ENCODE assay signal across 30 mouse cellular contexts in the genomic region with DNA sequence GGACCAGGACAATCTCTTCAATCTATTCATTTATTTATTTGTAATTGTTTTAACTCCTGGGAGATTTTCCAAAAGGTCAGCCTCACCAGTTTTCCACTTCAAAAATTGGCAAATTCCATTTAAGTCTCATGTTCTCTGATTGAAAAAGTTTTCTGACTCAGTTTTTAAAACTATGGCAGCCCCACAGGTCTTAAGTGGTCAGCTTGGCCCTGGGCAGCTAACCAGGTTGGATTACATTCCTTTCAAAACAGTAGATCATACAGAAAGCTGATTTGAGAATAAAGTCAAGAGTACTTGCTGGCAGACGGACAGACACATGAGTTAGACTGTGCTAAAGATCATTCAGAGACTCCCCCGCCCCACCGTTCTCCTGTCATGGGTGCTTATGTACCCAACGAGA.
A peak's percentile ranks its signal among the peaks of the same experiment; 100 is the strongest.
DNase-seq lines count a peak whose midpoint lies in the region; ATAC-seq and TF ChIP-seq lines count a peak whose summit lies in the region.
"Had no signal": no experiment of that assay in that cellular context is flagged by ENCODE, and none has a peak within 500 bp of the region (broad histone marks: within the 10 kb centered on the region; RNA-seq: fewer than 3 reads in every experiment).

No protein-coding gene starts in this region.

- DNase-seq in embryonic facial prominence, embryonic 14.5 days (ENCODE audit: low spot score), result peak; percentile 27
- no peak for DNase-seq in embryonic facial prominence, embryonic 10.5 days (ENCODE audit: low spot score)
- no peak for DNase-seq in lung, postnatal 4 days
- DNase-seq in 3T3-L1 (ENCODE audit: low read depth, low spot score), result peak; percentile 33
- DNase-seq in fibroblast of lung, adult 2 months (ENCODE audit: low read depth), result peak; percentile 87
- no peak for DNase-seq in forebrain, postnatal 0 days
- DNase-seq in spleen, postnatal 10 days (ENCODE audit: low spot score in 2 of 2), result no peak
- DNase-seq: adrenal gland, adult 8-10 months; adrenal gland, postnatal 25 days; B cell, adult 2 months; cerebellum, adult 11-12 months; cerebellum, adult 9-10 months; cerebellum, postnatal 14 days; gastrocnemius, postnatal 25 days; heart, adult 2 months; heart, postnatal 14 days; heart, postnatal 4 days had no signal

- no peaks in the 10 kb centered on the region for H3K36me3 ChIP-seq in embryonic facial prominence, embryonic 14.5 days (ENCODE audit: control insufficient read depth, insufficient read depth, low read length)
- H3K36me3 ChIP-seq in embryonic facial prominence, embryonic 10.5 days (replicated peaks), result no peaks in the 10 kb centered on the region
- H3K36me3 ChIP-seq in lung, embryonic 15.5 days, result no peaks in the 10 kb centered on the region
- H3K36me3 ChIP-seq in forebrain, postnatal 0 days (ENCODE audit: insufficient read depth), result no peaks in the 10 kb centered on the region
- H3K36me3 ChIP-seq: embryonic facial prominence, embryonic 12.5 days; forebrain, embryonic 10.5 days; G1E; heart, embryonic 10.5 days; heart, embryonic 13.5 days had no signal

- no peak overlapping the region for H3K9ac ChIP-seq in embryonic facial prominence, embryonic 14.5 days (ENCODE audit: low read depth, low read length)
- no peak overlapping the region for H3K9ac ChIP-seq in lung, embryonic 15.5 days
- H3K9ac ChIP-seq in forebrain, postnatal 0 days, result no peak overlapping the region
- H3K9ac ChIP-seq: embryonic facial prominence, embryonic 12.5 days; heart, embryonic 13.5 days; hindbrain, embryonic 14.5 days had no signal

- H3K9me3 ChIP-seq in embryonic facial prominence, embryonic 14.5 days (ENCODE audit: control insufficient read depth, low read length), result no peaks in the 10 kb centered on the region
- no peaks in the 10 kb centered on the region for H3K9me3 ChIP-seq in embryonic facial prominence, embryonic 10.5 days
- no peaks in the 10 kb centered on the region for H3K9me3 ChIP-seq in lung, embryonic 15.5 days
- H3K9me3 ChIP-seq in forebrain, postnatal 0 days (ENCODE audit: low read length), result no peaks in the 10 kb centered on the region
- H3K9me3 ChIP-seq: embryonic facial prominence, embryonic 12.5 days; forebrain, embryonic 10.5 days; G1E; heart, embryonic 10.5 days; heart, embryonic 13.5 days had no signal

- H3K4me2 ChIP-seq in embryonic facial prominence, embryonic 14.5 days (ENCODE audit: low read depth, low read length), result no peak overlapping the region
- no peak overlapping the region for H3K4me2 ChIP-seq in lung, embryonic 15.5 days
- no peak overlapping the region for H3K4me2 ChIP-seq in forebrain, postnatal 0 days (ENCODE audit: low read depth)
- H3K4me2 ChIP-seq: embryonic facial prominence, embryonic 12.5 days; heart, embryonic 13.5 days; hindbrain, embryonic 14.5 days had no signal

- no peaks in the 10 kb centered on the region for H3K27me3 ChIP-seq in embryonic facial prominence, embryonic 14.5 days (replicated peaks; ENCODE audit: control insufficient read depth, insufficient read depth, low read length)
- H3K27me3 ChIP-seq in embryonic facial prominence, embryonic 10.5 days (replicated peaks; ENCODE audit: low read depth, poor library complexity, severe bottlenecking), result no peaks in the 10 kb centered on the region
- no peaks in the 10 kb centered on the region for H3K27me3 ChIP-seq in lung, embryonic 15.5 days
- H3K27me3 ChIP-seq in forebrain, postnatal 0 days (ENCODE audit: insufficient read depth, low read length), result no peaks in the 10 kb centered on the region
- H3K27me3 ChIP-seq: CH12.LX; embryonic facial prominence, embryonic 12.5 days; heart, embryonic 13.5 days had no signal

- ATAC-seq in embryonic facial prominence, embryonic 14.5 days (ENCODE audit: low read depth), result no peak
- ATAC-seq in lung, embryonic 15.5 days (ENCODE audit: borderline replicate concordance, extremely low read depth, low FRiP score, low TSS enrichment), result peak; percentile 62; the same call in 1 of the 2 replicates
- no peak for ATAC-seq in forebrain, postnatal 0 days
- ATAC-seq: activated CD4-positive, CD25-positive, alpha-beta regulatory T cell, adult 4 months; forebrain, embryonic 14.5 days; hindbrain, postnatal 0 days; inflammation-experienced regulatory T-cells, adult 6 months had no signal

- H3K4me3 ChIP-seq in embryonic facial prominence, embryonic 14.5 days (ENCODE audit: low read depth, low read length), result no peak overlapping the region
- H3K4me3 ChIP-seq in embryonic facial prominence, embryonic 10.5 days, result no peak overlapping the region
- no peak overlapping the region for H3K4me3 ChIP-seq in lung, embryonic 15.5 days
- H3K4me3 ChIP-seq in forebrain, postnatal 0 days (ENCODE audit: low read depth, low read length), result no peak overlapping the region
- H3K4me3 ChIP-seq: embryonic facial prominence, embryonic 12.5 days; erythroblast, embryonic 14.5 days; forebrain, embryonic 10.5 days; heart, adult 2 months; heart, embryonic 10.5 days; heart, embryonic 13.5 days had no signal

- TF ChIP-seq CTCF in forebrain, postnatal 0 days (IDR thresholded peaks at IDR 0.05; ENCODE audit: low read depth), result no peak

- 66% methylated on average over 4 of the region's 4 CpGs for WGBS in embryonic facial prominence, embryonic 14.5 days
- WGBS in embryonic facial prominence, embryonic 10.5 days, result 71% methylated on average over 4 of the region's 4 CpGs
- 60% methylated on average over 4 of the region's 4 CpGs for WGBS in lung, embryonic 15.5 days
- 70% methylated on average over 4 of the region's 4 CpGs for WGBS in forebrain, postnatal 0 days

- H3K27ac ChIP-seq in embryonic facial prominence, embryonic 14.5 days (replicated peaks; ENCODE audit: low read depth, low read length), result no peak overlapping the region
- H3K27ac ChIP-seq in embryonic facial prominence, embryonic 10.5 days (replicated peaks), result no peak overlapping the region
- H3K27ac ChIP-seq in lung, embryonic 15.5 days, result peak overlapping the region; percentile 47; the same call in 1 of the 2 replicates
- H3K27ac ChIP-seq in forebrain, postnatal 0 days (ENCODE audit: low read depth, low read length), result no peak overlapping the region
- H3K27ac ChIP-seq: embryonic facial prominence, embryonic 12.5 days; forebrain, embryonic 10.5 days; heart, adult 2 months; heart, embryonic 10.5 days; heart, embryonic 13.5 days; hindbrain, embryonic 14.5 days; hindbrain, postnatal 0 days had no signal

- H3K4me1 ChIP-seq in embryonic facial prominence, embryonic 14.5 days (ENCODE audit: control insufficient read depth, insufficient read depth, low read length), result peaks cover 14% of the 10 kb centered on the region
- H3K4me1 ChIP-seq in embryonic facial prominence, embryonic 10.5 days, result peaks cover 13% of the 10 kb centered on the region
- H3K4me1 ChIP-seq in lung, embryonic 15.5 days, result no peaks in the 10 kb centered on the region
- H3K4me1 ChIP-seq in forebrain, postnatal 0 days (ENCODE audit: insufficient read depth), result peaks cover 2% of the 10 kb centered on the region; the same call in 1 of the 2 replicates
- H3K4me1 ChIP-seq: forebrain, embryonic 10.5 days; heart, embryonic 10.5 days; heart, embryonic 13.5 days had no signal

Comparison
In these comparisons a context has a peak if more than half of its experiments do, and no peak if none do; other contexts are left out.
1. DNase-seq: peak in embryonic facial prominence, embryonic 14.5 days (single experiment), 3T3-L1 (single experiment) and fibroblast of lung, adult 2 months (single experiment); none in embryonic facial prominence, embryonic 10.5 days (single experiment), lung, postnatal 4 days (0 of 2), forebrain, postnatal 0 days (single experiment) and spleen, postnatal 10 days (0 of 2).